Mouse (Mus musculus) kidney, postnatal 14 days (tissue): ENCODE measurements around the gene Foxo3.

Source experiments
- DNase-seq: peaks from one replicate; pipeline ENCODE4 v3.0.0; 2022; ENCODE audit warnings: mixed read lengths

Gene Foxo3

DNA sequence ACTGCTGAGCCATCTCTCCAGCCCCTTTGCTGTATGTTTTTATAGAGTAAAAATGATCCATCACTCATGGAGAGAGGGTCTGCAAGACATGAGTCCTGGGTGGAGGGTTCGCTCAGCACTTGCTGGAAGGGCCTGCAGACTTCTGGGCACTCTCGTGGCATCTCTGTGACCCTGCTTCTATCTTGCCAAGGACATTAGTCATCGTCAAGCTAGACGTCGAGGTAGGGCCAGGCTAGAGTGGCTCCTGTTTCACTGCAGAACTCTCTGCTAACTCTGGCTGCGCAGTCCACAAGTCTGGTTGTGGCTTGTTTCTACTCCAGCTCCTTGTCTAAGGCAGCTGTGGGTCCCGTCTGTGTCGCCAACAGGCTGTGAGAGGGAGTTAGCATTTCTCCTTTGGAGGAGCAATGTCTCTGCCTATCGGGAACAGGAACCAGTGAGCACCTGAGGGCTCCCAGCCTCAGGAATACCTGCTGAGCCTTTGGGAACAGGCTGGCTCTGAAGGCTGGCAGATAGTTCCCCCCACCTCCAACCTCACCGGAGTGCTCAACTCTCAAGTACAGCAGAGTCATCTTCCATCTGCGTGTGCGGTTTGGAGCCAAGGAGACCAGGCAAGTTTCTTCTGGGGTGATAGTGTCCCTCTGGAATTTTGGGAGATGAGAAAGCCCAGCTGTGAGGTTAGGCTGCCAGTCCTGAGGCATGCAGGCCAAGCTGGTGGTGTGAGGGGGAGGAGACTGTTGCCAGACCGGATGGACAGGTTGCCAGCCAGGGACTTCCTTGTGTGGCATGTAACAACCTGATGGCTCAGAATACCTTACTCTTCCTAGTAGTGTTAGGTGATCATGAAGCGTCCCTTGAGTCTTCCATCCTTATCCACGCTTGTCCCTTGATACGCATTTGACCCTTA is 98.5 kb downstream of the Foxo3 start:
- no peak for DNase-seq

DNA sequence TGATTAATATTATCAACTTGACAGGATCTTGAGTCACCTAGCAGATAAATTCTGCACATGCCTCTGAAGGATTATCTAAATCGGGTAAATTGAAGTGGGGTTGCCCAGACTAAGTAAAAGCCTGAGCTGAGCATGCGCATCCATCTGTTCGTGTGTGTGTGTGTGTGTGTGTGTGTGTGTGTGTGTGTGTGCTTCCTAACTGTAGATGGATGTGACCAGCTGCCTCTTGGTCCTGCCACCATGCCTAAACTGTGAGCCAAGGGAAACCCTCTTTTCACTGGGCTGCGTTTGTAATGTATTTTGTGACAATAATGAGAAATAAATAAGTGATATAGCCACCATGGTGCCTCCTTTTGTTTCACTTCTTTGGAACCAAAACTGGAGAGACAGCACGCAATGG is 102.3 kb downstream of the Foxo3 start:
- no peak for DNase-seq

- DNase-seq, result no peak
These were observed 102.7 kb downstream of the Foxo3 start for GRCm38 (mm10) chr10:42173839-42174238.

- DNase-seq, result no peak
These were observed 105.6 kb downstream of the Foxo3 start for GRCm38 (mm10) chr10:42170889-42171347.

GRCm38 (mm10) chr10:42170201-42170600 is 106.4 kb downstream of the Foxo3 start:
- DNase-seq, result no peak

- no peak for DNase-seq
These were observed 121.8 kb downstream of the Foxo3 start for GRCm38 (mm10) chr10:42154727-42155126.

DNA sequence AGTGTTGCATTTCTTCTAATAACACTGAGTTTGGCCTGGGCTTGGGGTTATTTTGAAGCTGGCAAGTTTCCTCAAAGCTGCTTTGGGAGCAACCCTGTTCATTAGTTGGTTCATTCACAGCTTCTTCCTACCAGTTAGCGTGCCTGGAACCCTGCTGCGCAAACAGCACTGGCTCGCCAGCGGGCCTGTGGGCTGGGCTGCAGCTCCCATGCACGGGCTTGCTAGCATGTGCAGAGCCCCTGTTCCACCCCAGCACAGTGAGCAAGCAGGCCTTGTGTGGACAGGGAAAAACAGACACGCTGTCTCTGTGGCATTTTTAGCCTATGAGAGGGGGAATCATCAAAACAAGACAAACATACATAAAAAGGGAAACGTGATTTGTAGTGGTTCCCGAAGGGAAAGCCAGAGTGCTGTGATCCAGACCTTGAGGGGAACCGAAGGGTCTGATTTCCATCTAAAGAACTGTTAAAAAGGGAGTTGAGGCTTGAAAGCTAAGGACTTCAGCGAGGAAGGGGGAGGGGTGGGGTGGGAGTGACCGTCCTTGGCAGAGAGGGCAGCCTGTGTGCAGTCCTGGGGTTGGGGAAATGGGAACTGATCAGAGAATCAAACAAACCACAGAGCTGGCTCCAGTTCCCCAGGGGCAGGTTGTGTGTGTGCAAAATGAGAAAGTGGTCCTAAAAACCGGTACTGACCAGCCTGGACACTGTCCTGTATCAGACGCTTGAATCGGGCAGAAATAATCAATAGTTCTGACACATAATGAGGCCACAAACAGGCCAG is 123.9 kb downstream of the Foxo3 start:
- peak; percentile 24 for DNase-seq

DNA sequence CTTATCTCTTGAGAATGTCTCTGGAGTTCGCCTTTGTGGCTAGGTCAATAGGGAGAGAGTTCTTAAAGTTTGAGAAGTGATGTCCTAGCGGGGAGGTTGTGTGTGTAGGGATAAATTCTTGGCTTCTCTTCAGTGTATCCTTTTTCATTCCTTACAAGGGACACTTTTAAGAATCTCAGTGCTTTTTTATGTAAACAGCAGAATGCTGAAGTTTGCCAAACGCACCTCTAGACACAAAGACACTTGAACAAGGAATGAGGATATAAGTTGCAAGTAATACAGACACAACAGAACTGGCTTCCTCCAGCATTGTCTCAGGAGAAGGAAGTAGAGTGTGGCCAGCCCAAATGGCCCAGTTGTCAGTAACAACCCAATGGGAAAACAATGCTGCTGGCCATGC is 126.8 kb downstream of the Foxo3 start:
- DNase-seq, result no peak

DNA sequence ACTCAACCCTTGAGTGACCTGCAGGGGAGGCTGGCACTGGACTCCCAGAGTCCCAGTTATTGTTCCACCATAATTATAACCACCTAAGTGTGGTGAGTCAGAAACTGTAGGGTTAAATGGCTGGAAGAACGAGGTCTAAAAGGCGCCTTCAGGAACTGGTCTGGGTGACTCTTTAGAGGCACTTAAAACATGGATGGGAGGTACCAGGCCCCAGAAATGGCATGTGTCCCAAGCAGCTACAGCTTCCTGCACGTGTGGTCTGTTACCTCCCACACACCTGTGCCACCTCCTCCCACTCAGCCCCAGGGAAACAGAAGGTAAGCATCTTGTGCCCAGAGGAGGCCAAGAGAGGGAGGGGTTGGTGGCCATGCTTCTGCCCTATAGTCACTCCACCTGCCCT is 128.2 kb downstream of the Foxo3 start:
- DNase-seq, result no peak

GRCm38 (mm10) chr10:42145221-42145620 is 131.3 kb downstream of the Foxo3 start:
- no peak for DNase-seq

DNA sequence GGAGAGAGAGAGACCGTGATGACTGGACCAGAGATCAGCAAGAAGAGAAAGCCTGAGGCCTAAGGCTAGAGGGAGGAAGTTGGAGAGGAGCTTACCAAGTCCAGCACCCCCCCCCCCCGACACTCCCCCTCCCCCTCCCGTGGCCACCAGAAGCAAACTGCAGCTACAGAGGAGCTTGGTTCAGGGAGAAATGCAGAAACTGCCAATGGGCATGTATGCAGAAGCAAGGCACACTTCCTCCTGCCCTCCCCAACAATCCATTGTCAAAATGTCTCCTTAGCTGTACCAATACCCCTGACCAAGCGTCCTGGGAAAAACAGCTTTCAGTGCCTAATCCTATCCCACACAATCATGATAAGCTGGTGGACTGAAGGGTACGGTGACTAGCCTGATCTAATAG is 131.8 kb downstream of the Foxo3 start:
- DNase-seq, result no peak

DNA sequence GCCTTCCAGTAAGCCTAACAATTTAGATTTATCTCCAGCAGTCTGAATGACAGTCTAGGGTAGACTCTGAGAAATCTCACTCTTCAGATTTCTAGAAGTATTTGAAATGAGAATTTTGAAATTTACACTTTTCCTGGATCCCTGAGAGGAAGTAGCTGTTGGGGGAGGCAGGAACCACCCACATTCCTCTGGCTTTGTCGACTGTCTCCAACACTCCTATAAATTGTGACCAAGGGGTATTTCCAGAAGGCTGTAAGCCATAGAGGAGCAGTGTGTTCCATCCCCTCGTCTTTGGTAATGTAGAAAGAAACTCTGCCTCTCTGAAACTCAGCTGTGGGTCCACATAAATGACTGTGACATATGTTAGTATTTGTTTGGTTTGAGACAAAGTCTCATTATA is 132.4 kb downstream of the Foxo3 start:
- DNase-seq, result no peak

DNA sequence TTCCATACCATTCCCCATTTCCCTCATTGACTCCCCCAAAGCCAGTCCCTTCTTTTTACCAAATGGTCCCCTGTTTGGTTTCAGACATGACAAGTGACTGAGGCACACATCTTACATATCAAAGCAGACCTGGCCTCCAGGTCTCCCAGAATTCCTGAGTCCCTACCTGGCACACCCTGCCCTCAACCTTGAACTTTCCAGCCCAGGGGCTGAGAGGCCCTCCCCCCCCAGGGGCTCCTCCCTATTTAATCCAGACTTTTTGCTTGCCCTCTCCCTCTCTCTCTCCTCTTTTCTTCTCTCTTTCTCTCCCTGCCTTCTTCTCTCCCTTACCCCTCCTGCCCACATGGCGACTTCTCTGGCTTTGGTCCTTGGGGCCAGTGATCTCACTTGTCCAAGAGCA is 133.8 kb downstream of the Foxo3 start:
- no peak for DNase-seq

- no peak for DNase-seq
These were observed 134.5 kb downstream of the Foxo3 start for GRCm38 (mm10) chr10:42142081-42142480.

DNA sequence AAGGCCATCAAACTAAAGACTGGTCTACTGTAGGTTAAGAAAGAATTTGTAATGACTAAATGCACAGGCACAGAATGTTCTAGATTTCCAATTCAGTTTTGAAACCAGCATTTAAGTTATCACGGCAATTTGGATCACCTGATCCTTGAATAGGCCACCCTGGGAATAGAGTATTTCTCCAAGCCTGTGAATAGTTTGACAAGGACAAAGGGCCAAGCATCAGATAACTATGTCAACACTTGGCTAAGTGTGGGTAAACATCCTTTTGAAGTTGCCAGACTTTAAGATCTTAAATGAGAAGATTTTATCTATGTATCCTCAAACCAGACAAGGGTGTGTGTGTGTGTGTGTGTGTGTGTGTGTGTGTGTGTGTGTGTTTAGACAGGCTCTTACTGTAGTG is 136.8 kb downstream of the Foxo3 start:
- DNase-seq, result no peak

DNA sequence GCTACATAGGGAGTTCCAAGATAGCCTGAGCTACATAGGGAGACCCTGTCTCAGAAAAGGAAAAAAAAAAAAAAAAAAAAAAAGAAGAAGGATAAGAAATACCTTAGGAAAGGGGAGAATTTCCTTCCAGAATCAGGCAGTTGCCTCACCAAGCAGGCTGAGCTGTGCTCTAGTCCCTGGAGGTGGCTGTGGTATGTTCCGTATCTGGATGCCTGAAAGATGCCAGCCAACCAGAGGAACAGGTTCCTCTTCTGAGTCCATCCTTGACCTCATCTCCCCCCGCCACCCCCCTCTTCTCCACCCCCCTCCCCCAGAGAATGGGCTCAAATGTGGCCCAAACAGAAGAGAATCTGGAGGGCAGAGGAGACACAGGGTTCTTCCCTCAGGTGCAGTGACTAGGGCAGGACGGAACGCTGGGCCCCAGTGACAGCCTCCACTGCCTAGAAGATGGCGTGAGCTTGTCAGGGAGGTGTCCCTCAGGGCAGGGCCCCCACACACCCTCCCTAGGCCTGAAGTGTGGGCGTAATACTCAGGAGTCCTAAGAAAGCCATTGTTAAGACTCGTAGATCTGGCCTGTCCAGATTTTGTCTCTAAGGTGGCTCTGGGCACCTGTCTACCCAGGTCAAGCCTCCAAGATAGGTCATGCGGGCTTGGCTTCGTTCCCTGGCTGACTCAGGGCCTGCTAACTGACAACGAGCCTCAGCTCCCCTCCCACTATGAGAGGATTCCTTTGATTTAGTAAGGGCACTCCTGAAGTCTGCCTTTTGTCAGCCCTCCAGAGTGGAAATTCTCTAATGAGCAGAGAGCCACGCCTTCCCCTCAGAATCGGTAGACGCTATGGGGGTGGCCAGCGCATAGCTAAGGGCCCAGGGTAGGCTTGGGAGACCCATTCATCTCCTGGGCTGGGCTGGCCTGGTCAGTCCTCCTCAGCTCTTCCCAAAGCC is 141.5 kb downstream of the Foxo3 start:
- no peak for DNase-seq
